Mouse (Mus musculus): Measurements from ENCODE around the gene Plcg2. TPM values are rescaled to one million over a fixed set of nuclear protein-coding genes. Genes with fewer than 3 reads are reported as not detected.

The Plcg2 gene
- total and polyA plus RNA-seq, 2 experiments from 2014 or later: 1.5 to 2.4 TPM

GRCm38 (mm10) chr8:117479996-117480395 is 18.1 kb upstream of the Plcg2 start:
- Histone ChIP-seq H3K4me1 (ENCODE audit: insufficient read depth, low read length) (no peaks in the 10 kb centered on the region), H3K36me3 (ENCODE audit: insufficient read depth, low read length) (no peaks in the 10 kb centered on the region), H3K4me2 (ENCODE audit: low read depth, low read length, poor library complexity, severe bottlenecking) (no peak overlapping the region), H3K9me3 (ENCODE audit: low read length) (no peaks in the 10 kb centered on the region), H3K9ac (replicated peaks; ENCODE audit: low read length, poor library complexity, severe bottlenecking) (no peak overlapping the region), H3K27me3 (ENCODE audit: insufficient read depth, low read length) (no peaks in the 10 kb centered on the region), H3K4me3 (ENCODE audit: low read depth, low read length) (no peak overlapping the region), H3K27ac (ENCODE audit: low read depth, low read length) (no peak overlapping the region)
- 92% methylated on average over 9 of the region's 9 CpGs for whole genome bisulfite sequencing
- no peak for DNase-seq (ENCODE audit: low spot score)
- ATAC-seq (ENCODE audit: low FRiP score): no peak
- TF ChIP-seq CTCF (IDR thresholded peaks at IDR 0.05): no peak

- ATAC-seq (ENCODE audit: low FRiP score): no peak
- no peak overlapping the region for H3K4me2 ChIP-seq (ENCODE audit: low read depth, low read length, poor library complexity, severe bottlenecking)
- 64% methylated on average over 5 of the region's 5 CpGs for WGBS
- no peaks in the 10 kb centered on the region for H3K4me1 ChIP-seq (ENCODE audit: insufficient read depth, low read length)
- TF ChIP-seq CTCF (IDR thresholded peaks at IDR 0.05): no peak
- DNase-seq (ENCODE audit: low spot score): peak; percentile 39
- no peak overlapping the region for H3K9ac ChIP-seq (replicated peaks; ENCODE audit: low read length, poor library complexity, severe bottlenecking)
- no peaks in the 10 kb centered on the region for H3K9me3 ChIP-seq (ENCODE audit: low read length)
- no peaks in the 10 kb centered on the region for H3K27me3 ChIP-seq (ENCODE audit: insufficient read depth, low read length)
- H3K4me3 ChIP-seq (ENCODE audit: low read depth, low read length): no peak overlapping the region
- H3K36me3 ChIP-seq (ENCODE audit: insufficient read depth, low read length): no peaks in the 10 kb centered on the region
- no peak overlapping the region for H3K27ac ChIP-seq (ENCODE audit: low read depth, low read length)
Measured at GRCm38 (mm10) chr8:117480516-117480915, 17.6 kb upstream of the Plcg2 start.

DNA sequence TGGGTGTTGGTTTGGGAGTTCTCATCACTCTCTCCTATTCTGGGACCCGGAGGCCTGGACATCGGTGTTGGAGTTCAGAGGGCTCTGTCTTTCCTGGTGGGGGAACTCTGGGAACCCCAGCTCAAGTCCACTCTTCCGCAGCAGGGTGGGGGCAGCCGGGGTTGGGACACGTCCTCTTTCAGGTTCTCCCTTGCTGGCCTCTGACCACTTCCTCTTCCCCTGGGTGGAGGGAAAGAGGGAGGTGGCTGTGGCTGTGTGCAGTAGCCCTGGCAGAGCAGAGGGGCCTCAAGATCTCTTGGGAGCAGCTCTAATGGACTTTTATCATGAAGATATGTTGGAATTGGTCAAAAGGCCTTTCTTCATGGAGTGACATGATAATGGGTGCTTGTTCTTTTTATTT is 16.3 kb upstream of the Plcg2 start:
- no peak for TF ChIP-seq CTCF (IDR thresholded peaks at IDR 0.05)
- Histone ChIP-seq H3K4me2 (ENCODE audit: low read depth, low read length, poor library complexity, severe bottlenecking) (no peak overlapping the region), H3K9me3 (ENCODE audit: low read length) (no peaks in the 10 kb centered on the region), H3K36me3 (ENCODE audit: insufficient read depth, low read length) (no peaks in the 10 kb centered on the region), H3K27ac (ENCODE audit: low read depth, low read length) (no peak overlapping the region), H3K27me3 (ENCODE audit: insufficient read depth, low read length) (no peaks in the 10 kb centered on the region), H3K9ac (replicated peaks; ENCODE audit: low read length, poor library complexity, severe bottlenecking) (no peak overlapping the region), H3K4me1 (ENCODE audit: insufficient read depth, low read length) (no peaks in the 10 kb centered on the region), H3K4me3 (ENCODE audit: low read depth, low read length) (no peak overlapping the region)
- no peak for DNase-seq (ENCODE audit: low spot score)
- WGBS: 87% methylated on average over 5 of the region's 5 CpGs
- ATAC-seq (ENCODE audit: low FRiP score): no peak

DNA sequence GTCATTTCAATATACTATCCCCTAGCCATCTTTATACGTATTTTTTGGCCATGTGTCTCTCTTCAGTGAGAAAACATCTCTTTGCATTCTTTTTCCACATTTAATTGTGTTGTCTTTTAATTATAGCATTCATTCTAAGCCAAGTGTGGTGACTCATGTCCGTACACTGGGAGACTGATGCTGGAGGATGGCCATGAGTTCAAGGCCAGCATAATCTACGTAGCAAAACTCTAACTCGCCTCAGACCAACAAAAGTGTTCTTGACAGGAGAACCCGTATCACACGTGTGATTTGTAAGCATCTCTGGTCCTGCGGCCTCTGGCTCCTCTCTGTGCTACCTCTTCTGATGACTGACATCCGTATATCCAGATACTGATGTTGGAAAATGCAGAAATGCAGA is 13.4 kb upstream of the Plcg2 start:
- no peak overlapping the region for H3K9ac ChIP-seq (replicated peaks; ENCODE audit: low read length, poor library complexity, severe bottlenecking)
- 86% methylated on average over 8 of the region's 8 CpGs for WGBS

DNA sequence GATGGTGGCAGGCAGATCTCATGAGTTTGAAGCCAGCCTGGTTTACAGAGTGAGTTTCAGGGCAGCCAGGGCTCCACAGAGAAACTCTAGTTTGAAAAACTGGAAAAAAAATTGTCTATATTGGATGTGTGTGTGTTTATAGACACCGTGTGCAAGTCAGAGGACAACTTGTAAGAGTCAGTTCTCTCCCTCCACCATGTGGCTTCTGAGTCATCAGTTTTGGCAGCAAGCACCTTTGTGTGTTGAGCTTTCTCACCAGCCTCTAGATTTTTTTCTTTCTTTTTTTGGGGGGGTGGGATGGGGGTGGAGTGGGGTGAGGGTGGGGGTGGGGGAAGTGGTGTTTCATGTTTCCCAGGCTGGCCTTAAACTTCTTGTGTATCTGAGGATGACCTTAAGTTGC is 12.8 kb upstream of the Plcg2 start:
- no peaks in the 10 kb centered on the region for H3K27me3 ChIP-seq (ENCODE audit: insufficient read depth, low read length)
- no peaks in the 10 kb centered on the region for H3K9me3 ChIP-seq (ENCODE audit: low read length)
- ATAC-seq (ENCODE audit: low FRiP score) (no peak), DNase-seq (ENCODE audit: low spot score) (no peak)
- WGBS: 84% methylated on average over 1 of the region's 1 CpGs
- TF ChIP-seq CTCF (IDR thresholded peaks at IDR 0.05): no peak
- H3K36me3 ChIP-seq (ENCODE audit: insufficient read depth, low read length): no peaks in the 10 kb centered on the region
- no peak overlapping the region for H3K27ac ChIP-seq (ENCODE audit: low read depth, low read length)
- H3K9ac ChIP-seq (replicated peaks; ENCODE audit: low read length, poor library complexity, severe bottlenecking): no peak overlapping the region
- H3K4me2 ChIP-seq (ENCODE audit: low read depth, low read length, poor library complexity, severe bottlenecking): no peak overlapping the region
- no peaks in the 10 kb centered on the region for H3K4me1 ChIP-seq (ENCODE audit: insufficient read depth, low read length)
- H3K4me3 ChIP-seq (ENCODE audit: low read depth, low read length): no peak overlapping the region

More for the DNA sequence above, 13.4 kb upstream of the Plcg2 start:
- no peak for ATAC-seq (ENCODE audit: low FRiP score)
- Histone ChIP-seq H3K9me3 (ENCODE audit: low read length) (no peaks in the 10 kb centered on the region), H3K4me2 (ENCODE audit: low read depth, low read length, poor library complexity, severe bottlenecking) (no peak overlapping the region), H3K36me3 (ENCODE audit: insufficient read depth, low read length) (no peaks in the 10 kb centered on the region), H3K4me1 (ENCODE audit: insufficient read depth, low read length) (no peaks in the 10 kb centered on the region), H3K4me3 (ENCODE audit: low read depth, low read length) (no peak overlapping the region), H3K27ac (ENCODE audit: low read depth, low read length) (no peak overlapping the region), H3K27me3 (ENCODE audit: insufficient read depth, low read length) (no peaks in the 10 kb centered on the region)
- no peak for TF ChIP-seq CTCF (IDR thresholded peaks at IDR 0.05)
- DNase-seq (ENCODE audit: low spot score): no peak

DNA sequence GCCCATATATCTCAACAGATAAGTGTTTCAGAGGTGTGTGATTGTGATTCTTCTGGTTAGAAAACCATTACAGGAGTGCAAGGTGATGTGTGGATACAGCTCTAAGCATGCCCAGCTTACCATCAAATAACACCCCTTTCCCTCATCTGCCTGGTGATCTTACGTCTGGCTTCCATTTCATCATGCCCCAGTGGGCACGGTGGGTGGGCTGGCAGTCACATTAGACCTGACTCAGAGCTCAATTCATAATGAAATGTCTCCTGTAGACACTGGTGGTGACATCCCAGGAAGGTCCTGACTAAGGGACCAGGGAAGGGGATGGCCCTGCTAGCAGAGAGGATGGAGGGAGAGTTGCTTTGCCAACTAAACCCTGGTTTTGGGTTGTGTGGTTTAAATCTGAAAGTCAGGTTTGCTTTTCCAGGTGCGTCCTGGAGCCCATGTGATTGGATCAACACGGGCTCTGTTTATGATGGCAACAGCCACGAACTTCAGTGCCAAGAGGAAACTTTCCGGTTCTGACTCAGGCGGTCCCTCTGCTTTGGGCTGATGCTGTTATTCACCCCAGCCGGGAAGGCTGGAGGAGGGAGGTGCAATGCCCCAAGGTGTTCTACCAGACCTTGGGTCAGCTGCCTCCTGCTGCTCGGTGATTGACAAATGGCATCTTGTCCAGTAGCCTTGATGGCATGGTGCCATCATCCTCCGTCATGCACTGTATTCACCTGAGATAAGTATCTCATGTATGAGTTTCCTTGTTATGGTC is 9.7 kb upstream of the Plcg2 start:
- TF ChIP-seq CTCF (IDR thresholded peaks at IDR 0.05): no peak
- H3K36me3 ChIP-seq (ENCODE audit: insufficient read depth, low read length): no peaks in the 10 kb centered on the region
- WGBS: 84% methylated on average over 10 of the region's 10 CpGs

More for the DNA sequence above, 9.7 kb upstream of the Plcg2 start:
- H3K4me3 ChIP-seq (ENCODE audit: low read depth, low read length): no peak overlapping the region
- no peak overlapping the region for H3K27ac ChIP-seq (ENCODE audit: low read depth, low read length)
- no peaks in the 10 kb centered on the region for H3K27me3 ChIP-seq (ENCODE audit: insufficient read depth, low read length)
- H3K9ac ChIP-seq (replicated peaks; ENCODE audit: low read length, poor library complexity, severe bottlenecking): no peak overlapping the region
- no peak for ATAC-seq (ENCODE audit: low FRiP score)
- no peak for DNase-seq (ENCODE audit: low spot score)
- H3K9me3 ChIP-seq (ENCODE audit: low read length): no peaks in the 10 kb centered on the region
- H3K4me1 ChIP-seq (ENCODE audit: insufficient read depth, low read length): no peaks in the 10 kb centered on the region
- H3K4me2 ChIP-seq (ENCODE audit: low read depth, low read length, poor library complexity, severe bottlenecking): no peak overlapping the region
